Mouse (Mus musculus) adrenal gland, postnatal 36 days (tissue): ENCODE data around the gene A630076J17Rik. TPM values are rescaled to one million over a fixed set of nuclear protein-coding genes. Genes with fewer than 3 reads are reported as not detected.

Experiments
- DNase-seq, 2 experiments: peaks; one replicate each; pipeline ENCODE4 v3.0.0; 2021; ENCODE audit warnings: mixed read lengths in 1 of 2
- long read RNA-seq, 2 experiments: library from polyadenylated mRNA; stranded (forward); transcript quantifications; one replicate each; pipeline ENCODE4 v2.0.0; 2021; ENCODE audit warnings: borderline sequencing depth in 2 of 2
- total RNA-seq, 2 experiments: library from RNA; stranded (reverse); gene quantifications; 2 replicates each; pipeline ENCODE4 v1.2.3; 2021

The A630076J17Rik gene
- total RNA-seq = not detected
- long read RNA-seq, experiment 1 = 0 reads
- long read RNA-seq, experiment 2 = 0 reads

DNA sequence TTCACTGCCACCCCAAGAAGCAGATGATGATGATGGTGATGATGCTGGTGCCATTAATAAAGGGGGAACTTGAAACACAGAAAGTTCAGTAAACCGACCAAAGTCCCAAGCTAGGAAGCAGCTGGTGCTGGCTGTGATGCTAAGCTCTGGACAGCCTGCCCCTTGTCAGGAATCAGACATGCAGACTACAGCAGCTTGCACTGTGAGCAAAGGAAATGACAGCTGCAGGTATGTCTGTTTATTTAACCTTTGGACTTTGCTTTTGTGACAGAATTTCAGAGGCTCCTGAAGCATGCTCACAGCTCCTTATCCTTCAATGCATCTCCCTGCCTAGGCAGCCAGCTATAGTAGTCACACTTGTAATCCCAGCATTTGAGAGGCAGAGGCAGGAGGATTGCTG lies at the start of gene A630076J17Rik:
Gene A630076J17Rik, plus strand, starts transcription at position 88 of the 400 bp plus-strand sequence.
- no peak for DNase-seq

DNA sequence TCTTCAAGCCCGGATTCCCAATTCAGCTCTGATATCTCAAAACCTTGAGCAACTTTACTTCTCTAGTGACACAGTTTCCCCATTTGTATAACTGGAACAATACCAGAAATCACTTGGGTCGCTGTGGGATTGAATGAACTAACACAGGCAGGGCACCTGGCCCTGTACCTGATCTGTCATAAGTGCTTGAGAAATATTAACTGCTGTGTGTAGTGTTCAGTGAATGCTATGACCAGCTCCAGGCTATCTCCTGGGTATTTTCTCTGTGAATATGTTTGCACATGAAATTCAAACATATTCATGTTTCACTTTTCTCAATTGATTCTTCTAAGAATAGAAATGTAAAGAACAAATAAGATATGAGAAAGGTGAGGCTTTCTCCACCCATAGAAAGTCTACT lies 49.6 kb upstream of the A630076J17Rik start:
- no peak for DNase-seq

DNA sequence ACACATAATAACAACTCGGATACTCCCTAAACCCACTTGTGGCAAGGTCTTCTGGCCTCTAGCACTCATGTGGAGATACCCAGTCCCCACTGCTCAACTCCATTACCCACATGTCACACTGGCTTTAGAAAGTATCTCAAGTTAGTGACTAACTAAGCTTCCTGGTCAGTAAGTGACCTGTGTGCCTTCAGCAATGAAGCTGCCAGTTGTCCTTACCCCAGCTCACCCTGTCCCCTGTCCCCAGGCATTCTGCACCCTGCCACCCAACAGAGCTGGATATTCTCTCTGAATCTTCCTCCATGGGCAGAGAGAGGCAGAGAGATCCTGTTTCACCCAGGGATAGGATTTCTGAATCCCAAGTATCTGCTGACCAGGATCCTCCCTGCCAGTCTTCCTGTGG lies 47.7 kb upstream of the A630076J17Rik start, which contains the start of gene Kcna10:
Gene Kcna10, plus strand, starts transcription at position 301 of the 400 bp plus-strand sequence.
- no peak for DNase-seq

DNA sequence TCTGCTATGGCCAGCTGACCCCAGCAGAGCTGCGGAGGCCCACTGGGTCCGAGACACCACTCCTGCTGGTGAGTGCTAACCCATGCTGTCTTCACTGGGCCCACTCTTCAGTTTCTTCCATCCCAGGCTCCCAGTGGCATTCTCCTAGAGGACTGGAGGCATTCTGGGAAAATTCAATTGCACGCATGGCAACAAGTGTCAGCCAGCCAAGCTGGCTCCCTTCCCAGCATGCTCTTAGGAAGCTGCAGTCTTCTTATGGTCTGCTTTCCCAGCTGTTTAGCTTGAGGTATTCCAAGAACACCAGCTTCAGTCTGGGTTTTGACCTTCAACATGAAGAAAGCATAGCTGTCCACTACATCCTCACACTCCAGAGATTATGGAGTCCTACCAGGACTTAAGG lies 47.2 kb upstream of the A630076J17Rik start:
- DNase-seq = peak in 1 of 2 experiments; percentile 7

DNA sequence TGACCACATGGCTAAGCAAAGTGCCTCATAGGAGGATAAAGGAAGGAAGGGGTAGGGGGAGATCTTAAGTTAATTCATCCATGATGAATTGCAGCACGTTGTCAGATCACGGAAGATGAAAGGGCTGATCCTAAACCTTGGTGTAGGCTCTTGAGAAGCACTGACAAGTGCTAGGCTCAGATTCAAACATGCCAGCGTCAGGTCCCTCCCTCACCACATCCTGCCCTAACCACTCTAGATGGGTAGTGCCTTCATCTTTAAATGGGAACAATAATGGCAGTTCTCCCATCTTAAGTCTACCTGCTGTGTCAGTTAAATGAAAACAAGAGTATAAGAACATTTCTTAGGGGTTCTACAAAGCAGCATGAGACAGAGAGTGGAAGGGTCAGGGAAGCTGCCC lies 44.8 kb upstream of the A630076J17Rik start:
- no peak for DNase-seq

DNA sequence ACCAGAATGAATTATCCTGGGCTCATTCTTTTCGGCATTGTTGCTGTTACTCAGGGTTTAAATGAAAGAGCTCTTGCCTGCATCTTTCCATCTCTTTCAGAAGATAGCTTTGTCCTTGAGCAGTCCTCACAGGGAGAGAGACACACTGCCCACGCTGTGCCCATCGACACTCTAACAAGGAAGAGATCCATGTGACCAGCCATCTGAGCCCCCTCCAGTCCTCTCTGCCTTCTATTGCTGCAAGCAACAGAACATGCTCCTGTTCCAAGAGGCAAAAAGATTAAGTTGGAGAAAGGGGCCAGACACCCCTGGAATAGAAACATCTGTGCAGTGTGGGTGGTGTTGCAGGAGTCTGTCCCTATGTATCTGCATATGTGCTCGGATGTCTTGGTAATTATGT lies 43.4 kb upstream of the A630076J17Rik start:
- no peak for DNase-seq

DNA sequence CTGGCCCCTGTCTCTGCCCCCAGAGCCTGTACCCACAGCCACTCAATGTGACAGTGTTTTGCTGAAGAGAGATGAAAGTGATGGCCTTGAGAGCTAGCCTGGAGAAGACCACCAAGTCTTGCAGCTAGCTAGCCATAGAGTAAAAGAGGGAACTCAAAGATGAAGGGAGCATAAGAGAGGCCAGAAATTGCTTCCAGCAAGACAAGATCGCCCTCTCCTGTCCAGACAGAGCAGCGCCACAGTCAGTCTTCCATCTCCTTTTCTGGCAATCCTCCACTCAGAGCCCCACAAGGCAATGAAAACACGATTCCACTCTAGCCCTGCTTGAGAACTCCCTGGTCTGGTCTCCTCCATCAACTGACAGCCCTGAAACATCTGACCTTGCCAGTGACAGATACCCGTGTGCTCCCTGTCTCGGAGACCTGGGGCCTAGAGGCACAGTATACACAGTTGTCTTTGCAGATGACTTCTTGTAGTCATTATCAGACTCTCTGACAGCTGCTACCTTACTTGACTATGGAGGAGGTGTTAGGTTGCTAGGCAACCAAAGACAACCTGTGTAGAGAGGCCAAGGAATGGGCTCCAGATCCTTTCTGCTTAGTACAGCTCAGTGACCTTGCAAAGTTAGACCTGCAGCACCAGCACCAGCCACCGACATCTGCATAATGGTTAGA lies 42.1 kb upstream of the A630076J17Rik start:
- peak in 1 of 2 experiments; percentile 36 for DNase-seq

DNA sequence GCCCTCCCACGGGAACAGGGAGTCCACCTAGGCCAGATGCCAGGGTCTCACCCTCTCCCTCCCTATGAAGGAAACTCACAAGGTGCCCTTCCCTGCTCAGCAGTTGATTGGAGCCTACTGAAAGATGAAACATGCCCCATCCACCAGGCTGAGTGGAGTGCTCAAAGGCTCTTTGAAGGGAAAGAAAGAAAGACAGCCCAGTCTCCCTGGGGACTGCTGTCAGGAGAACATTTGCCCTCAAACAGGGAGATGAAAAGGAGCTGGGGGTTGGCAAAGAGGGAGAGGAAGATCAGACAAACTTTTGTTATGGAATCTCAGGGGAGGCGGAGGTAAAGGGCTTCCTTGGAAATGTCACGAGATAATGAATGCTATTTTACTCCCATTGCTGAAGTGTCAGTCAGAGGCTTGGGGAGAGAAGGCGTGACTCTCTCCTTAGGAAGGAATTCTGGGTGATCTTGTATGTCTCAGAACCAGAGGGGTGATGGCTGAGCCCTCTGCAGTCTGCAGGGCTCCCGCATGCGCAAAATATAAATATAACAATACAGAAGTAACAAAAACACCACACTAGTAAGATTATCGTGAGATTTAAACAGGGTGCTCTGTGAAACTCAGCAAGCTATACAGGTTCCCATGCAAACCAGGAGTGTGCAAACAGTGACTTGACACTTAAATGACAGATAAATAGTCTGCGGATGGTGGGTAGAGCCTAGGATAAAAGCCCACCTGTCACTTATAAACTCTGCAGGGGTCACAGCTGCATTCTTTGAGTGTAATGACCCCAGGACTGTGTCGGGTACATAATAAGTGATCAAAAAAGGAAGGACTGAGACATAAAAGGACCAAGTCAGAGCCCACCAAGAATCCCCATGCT lies 28.9 kb upstream of the A630076J17Rik start:
- DNase-seq = no peak

DNA sequence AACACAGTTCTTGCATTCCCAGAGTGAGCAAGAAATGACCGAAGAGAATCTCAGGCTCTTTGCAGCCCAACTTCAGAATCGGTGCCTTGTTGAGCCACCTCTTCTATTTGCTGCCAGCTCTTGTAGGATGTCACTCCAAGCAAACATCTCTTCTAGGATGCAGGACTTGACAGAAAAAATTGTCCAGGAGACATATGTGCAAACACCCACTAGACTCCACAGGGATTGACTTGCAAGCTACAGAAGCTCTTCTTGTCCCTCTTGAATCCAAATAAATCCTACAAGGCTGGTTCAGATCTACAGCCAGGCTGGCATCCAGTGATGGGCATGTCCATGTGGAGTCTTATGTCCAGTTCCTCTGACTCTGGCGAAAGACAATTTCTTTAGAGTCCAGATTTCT lies 26.0 kb upstream of the A630076J17Rik start:
- no peak for DNase-seq

DNA sequence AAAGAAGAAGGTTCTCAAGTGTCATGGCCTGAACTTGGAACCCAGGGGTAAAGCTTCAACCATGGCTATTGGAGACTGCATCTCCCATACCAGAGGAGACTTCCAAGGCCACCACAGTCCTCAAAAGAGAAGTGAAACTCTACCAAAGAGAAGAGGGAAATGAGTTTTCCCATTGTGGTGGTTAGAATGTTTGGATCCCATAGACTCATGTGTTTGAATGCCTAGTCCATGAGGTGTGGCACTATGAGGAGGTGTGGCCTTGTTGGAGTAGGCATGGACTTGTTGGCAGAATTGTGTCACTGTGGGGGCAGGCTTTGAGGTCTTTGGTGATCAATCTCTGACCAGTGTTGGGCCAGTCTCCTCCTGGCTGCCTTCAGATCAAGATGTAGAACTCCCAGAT lies 25.2 kb upstream of the A630076J17Rik start:
- no peak for DNase-seq

DNA sequence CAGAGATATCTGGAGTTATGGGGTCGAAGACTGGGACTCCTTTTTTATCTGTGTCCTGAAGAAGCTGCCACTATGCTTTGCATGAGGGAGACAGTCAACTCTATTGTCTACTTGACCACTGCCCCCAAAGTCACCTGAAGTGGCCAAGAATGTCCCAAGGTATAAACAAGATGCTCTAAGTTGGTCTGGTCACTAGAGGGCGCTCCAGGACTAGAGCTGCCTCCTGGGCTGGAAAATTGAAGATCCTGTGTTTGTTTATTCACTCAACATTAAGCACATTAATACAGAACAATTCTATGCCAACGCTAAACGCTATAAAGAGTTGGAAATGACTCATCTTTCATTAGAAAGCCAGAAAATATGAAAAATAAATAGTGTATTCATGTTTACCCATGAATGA lies 24.4 kb upstream of the A630076J17Rik start:
- DNase-seq = peak; percentile 68 to 80

DNA sequence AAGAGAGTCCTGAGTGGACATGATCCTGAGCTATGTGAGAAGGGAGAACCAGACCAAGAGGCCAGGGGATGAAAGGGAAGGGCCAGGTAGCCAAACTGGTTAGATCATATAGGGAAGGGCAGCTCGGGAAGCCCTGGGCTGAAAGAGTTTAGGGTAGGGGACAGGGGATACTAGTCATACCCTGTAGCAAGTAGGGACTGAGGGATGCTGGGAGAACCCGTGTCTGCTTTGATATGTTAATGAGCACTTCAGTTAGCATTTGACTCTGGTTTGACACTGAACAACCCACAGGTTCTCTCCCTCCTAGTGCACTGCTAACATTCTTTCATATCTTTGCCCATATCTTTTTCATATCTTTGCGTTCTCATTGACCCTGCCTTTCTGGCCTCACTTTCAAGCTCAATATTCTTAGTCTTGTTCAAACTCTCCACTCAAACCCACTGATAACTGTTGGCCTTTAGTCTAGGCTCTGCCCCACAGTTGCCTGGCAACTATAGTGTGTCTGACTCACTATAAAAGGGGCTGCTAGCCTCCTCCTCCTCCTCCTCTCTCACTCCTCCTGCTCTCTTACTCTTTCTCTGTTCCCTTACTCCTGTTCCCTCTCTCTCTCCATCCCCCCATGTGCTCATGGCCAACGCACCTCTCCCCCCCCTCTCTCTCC lies 23.8 kb upstream of the A630076J17Rik start:
- DNase-seq = no peak

DNA sequence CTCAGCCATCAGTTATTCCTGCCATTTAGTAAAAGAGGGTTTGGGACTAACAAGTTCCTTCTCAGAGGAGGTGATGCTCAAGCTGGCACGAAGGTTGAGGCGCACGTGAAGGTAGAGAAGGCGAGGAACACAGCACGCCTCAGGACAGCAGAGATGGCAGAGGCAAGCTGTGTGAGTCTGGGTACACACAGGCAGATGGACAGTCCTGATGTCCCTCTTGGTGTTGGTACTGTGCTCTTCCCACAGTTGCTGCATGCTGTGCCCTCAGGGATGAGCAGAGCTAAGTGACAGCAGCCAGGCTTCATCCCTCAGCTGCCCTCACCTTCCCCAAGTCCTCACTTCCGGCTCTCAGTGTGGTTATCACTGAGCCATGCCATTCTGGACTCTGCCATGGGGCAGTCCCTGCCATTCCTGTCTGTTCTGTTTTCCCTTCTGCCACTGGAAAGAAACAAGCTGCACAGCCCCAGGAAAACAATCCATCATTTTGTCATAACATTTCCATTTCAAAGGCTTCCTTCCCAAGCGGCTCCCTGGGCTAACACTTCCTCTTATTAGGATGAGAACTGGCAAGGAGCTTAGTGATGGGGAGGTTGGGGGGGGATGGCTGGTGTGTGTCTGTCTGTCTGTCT lies 22.7 kb upstream of the A630076J17Rik start:
- DNase-seq = no peak

DNA sequence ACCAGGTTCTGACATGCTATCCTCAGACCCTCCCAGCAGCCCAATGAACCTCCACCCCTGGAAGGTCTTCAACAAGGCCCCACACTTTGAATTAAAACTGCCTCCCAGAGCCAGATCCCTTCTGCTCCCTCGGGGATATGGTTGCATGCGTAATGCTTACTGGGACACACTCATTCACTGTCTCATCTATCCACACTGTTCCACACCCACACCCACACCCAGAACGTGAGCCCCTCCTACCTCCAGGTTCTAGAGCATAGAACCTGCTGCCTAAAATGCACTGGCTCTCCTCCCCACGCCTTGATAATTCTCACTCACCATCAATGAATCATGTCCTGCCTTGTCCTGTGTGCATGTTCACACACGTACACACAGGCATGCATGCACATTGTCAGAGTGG lies 15.8 kb upstream of the A630076J17Rik start:
- no peak for DNase-seq

DNA sequence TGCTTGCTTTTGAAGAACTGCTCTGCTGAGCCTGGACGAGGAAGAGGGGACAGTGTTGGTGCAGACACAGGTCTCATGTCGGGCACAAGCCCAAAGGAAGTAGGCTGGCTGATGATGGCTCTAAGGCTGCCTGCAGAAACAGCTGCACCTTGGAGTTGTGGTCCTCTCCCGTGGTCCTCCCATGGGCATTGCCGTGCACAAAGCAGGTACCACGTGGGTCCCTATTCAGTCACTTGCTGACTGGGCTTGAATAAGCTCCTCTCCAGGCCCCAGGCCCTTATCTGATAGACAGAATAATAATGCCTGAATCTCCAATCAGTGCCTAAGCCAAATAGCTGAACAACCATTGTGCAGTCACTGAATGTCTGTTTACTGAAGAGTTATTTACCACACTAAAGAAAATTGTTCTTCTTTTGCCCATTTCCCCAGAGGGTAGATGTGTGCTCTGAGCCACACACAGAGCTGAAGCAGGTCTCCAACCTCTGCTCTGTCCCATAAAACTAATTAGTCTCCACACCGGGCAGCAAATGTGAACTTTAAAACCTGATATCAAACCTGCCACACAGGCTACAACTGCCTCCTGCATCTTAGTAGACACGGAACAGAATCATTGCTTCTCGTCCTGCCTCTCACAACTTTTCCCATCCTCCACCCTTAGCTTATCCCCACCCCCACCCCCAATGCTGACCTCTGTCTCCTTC lies 13.9 kb upstream of the A630076J17Rik start:
- DNase-seq = no peak

DNA sequence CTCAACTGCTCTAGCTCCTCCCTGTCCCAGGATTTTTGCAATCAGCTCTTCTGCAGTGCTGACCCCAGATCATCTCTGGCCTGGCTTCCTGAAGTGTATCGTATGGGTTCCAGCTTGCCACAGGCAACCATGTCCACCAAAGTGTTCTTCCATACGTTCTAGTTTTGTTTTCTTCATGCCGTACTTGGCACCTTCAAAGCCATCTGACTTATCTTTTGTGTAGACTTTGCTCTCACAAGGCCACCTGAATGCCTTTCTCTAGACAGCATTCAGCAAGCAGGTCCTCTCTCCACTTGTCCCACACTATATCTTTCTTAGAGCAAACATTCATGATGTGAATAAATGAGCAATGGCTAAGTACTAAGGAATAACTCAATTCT lies 13.3 kb upstream of the A630076J17Rik start:
- no peak for DNase-seq

DNA sequence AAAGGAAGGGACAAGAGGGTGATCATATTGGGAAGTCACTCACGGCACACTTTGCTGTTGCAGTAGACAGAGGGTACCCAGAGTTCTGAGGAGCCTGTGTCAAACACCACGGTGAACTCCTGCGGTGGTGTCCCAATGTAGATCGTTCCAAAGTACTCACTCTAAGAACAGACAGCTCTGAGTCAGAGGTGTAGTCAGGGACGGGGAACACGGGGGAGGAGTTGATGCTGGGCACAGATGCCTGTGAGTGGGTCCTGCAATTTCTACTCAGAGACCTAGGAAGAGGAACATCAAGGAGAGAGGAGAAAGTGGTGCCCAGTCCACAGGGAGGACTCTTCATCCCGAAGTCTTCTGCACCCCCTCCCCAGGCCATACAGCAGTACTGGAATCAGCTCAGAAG lies 11.8 kb upstream of the A630076J17Rik start:
- no peak for DNase-seq

DNA sequence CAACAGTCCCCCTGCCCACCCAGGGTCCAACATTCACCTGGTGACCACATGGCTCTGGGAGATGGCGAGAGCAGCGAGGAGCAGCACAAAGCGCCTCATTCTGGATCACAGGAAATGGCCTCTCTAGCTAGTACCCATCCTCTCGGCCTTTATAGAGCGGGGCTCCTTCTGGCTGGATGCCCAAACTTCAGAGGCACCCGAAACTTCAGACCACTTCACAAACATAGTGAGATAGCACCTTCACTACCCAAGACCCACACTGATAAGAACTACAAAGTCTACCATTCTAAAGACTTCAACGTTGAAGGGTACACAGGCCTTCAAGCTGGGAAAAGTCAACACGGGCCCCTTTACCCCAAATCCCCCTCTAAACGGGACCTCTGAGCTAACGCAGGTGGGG lies 8.8 kb upstream of the A630076J17Rik start, which contains the start of gene Cym:
Gene Cym, minus strand, starts transcription at position 125 of the 400 bp plus-strand sequence.
- no peak for DNase-seq

DNA sequence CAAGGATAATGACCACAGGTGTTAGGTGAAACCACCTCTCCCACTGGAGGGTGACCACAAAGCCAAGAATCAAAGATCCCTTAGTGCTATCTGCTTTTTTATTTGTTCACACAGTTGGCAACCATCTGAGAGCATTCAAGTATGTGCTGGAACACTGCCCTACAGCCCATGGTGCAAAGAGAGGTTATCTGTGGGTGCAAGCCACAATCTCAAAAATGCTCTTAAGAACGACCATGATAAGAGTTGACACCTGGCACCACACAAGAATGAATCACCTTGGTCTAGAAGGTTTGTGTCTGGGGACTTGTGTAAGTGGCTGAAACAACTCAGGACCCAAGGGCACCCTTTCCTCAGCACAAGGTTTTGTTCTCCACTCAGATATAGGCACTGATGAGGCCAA lies 7.2 kb upstream of the A630076J17Rik start:
- no peak for DNase-seq

DNA sequence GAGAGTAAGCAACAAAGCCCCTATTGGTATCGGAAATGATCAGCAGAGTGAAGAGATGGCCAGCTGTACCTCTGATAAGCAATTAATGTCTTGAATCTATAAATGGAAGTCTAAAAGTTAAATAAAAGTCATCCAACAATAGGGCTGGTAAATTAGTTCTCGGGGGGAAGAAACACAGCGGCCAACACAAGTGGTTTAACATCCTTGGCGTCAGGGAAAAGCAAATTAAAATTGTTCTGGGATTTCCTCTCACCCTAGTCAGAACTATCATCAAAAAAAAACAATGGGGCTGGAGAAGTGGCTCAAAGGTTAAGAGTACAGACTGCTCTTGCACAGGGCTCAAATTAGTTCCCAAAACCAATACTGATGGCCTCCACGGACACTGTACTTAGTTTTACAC lies 4.6 kb upstream of the A630076J17Rik start:
- no peak for DNase-seq

DNA sequence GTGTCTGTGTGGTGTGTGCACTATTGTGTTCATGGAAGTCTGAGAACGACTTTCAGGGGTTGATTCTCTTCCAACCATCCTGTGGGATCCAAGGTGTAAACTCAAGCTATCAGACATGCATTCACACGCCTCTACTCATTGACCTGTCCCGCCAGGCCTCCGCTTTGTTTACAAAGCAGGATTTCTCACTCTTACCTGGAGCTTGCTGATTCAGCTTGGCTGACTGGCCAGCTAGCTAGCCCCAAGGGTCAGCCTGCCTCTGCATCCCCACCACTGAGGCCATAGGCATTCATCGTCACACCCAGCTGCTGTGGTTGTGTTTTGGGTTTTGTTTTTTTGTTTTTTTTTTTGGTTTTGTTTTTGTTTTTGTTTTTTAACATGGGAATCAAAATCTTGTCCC lies 1.2 kb upstream of the A630076J17Rik start:
- no peak for DNase-seq

DNA sequence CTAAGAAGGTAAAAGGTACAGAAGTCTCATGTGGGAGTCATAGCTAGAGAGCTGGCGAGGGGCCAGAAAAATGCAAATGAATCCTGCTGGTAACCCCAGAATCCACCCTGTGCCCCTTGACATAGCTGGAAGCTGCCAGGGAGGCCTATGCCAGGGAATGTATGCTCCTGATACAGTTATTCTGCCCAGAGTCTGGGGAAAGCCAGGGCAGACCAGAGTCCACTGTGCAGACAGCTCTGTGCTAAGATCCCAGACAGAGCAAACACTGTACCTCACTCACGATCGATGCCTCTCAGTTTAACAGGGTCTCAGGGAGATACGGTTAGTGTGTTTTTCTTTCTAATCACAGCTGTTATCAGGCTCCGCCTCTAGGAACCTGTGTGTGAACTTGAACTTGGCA lies 592 bp upstream of the A630076J17Rik start:
- DNase-seq = peak in 1 of 2 experiments; percentile 25
